Mouse (Mus musculus) CH12.LX (cell line): ENCODE measurements around the gene Mcm9. TPM values are rescaled to one million over a fixed set of nuclear protein-coding genes. Genes with fewer than 3 reads are reported as not detected.

Source experiments
- DNase-seq: peaks from one replicate; pipeline ENCODE4 v3.0.0-alpha.2; 2013; ENCODE audit errors: extremely low read depth
- H3K27ac ChIP-seq: 2 replicates; pipeline ENCODE4 v1.5.1; 2012; ENCODE audit warnings: low read depth, mild to moderate bottlenecking, control low read depth, moderate library complexity; ENCODE audit not compliant: insufficient read depth
- H3K27me3 ChIP-seq: replicated peaks from 2 replicates; pipeline ENCODE3; 2012; ENCODE audit warnings: inconsistent platforms
- H3K36me3 ChIP-seq, 2 experiments: replicated peaks in 1 of 2; 2 replicates each; pipeline versions ENCODE3 to v1.6.1; 2012; ENCODE audit warnings: inconsistent platforms in 1 of 2, low read length in 1 of 2, mild to moderate bottlenecking in 1 of 2, mixed read lengths in 1 of 2, moderate library complexity in 1 of 2; ENCODE audit not compliant: control insufficient read depth in 1 of 2, insufficient read depth in 1 of 2
- H3K4me1 ChIP-seq, 2 experiments: 2 replicates each; pipeline ENCODE4 v1.6.1; 2012; ENCODE audit warnings: inconsistent platforms in 1 of 2, moderate library complexity in 1 of 2; ENCODE audit not compliant: insufficient read depth in 2 of 2, control insufficient read depth in 1 of 2
- H3K4me2 ChIP-seq: 2 replicates; pipeline ENCODE4 v1.6.1; 2012; ENCODE audit warnings: low read depth, mild to moderate bottlenecking, control low read depth; ENCODE audit not compliant: poor library complexity, insufficient read depth, severe bottlenecking
- H3K4me3 ChIP-seq, 3 experiments: fragments of 150-350 bp in 1 of 3; sonication (generic) in 1 of 3; replicated peaks in 1 of 3; 2 replicates each; pipeline versions ENCODE3 to v1.5.1; 2011 to 2012; ENCODE audit warnings: low read depth in 2 of 3, low read length in 2 of 3, mild to moderate bottlenecking in 2 of 3, moderate library complexity in 2 of 3, control low read depth in 1 of 3, improper control_type of control experiment in 1 of 3, inconsistent platforms in 1 of 3, mixed read lengths in 1 of 3; ENCODE audit not compliant: poor library complexity in 1 of 3
- H3K79me2 ChIP-seq: replicated peaks from 2 replicates; pipeline ENCODE4 v1.6.1; 2012; ENCODE audit warnings: mild to moderate bottlenecking, moderate library complexity; ENCODE audit not compliant: control insufficient read depth, poor library complexity, insufficient read depth, severe bottlenecking; ENCODE audit errors: extremely low read depth
- H3K9ac ChIP-seq: 2 replicates; pipeline ENCODE4 v1.6.1; 2012; ENCODE audit warnings: low read depth, mild to moderate bottlenecking, control low read depth, moderate library complexity; ENCODE audit not compliant: insufficient read depth
- H3K9me3 ChIP-seq: replicated peaks from 2 replicates; pipeline ENCODE3; 2012; ENCODE audit warnings: low read length, inconsistent platforms, mixed read lengths
- BHLHE40 ChIP-seq: IDR thresholded peaks from 2 replicates; pipeline ENCODE4 v1.6.1; 2011; ENCODE audit warnings: mild to moderate bottlenecking, low read depth, low read length, improper control_type of control experiment
- CHD1 ChIP-seq: IDR thresholded peaks from 2 replicates; pipeline ENCODE4 v1.6.1; 2012; ENCODE audit warnings: low read depth, low read length, improper control_type of control experiment, inconsistent platforms
- CTCF ChIP-seq, 2 experiments: IDR thresholded peaks in 1 of 2; conservative IDR thresholded peaks in 1 of 2; 2 replicates each; pipeline ENCODE4 v1.5.1; 2011 to 2012; ENCODE audit warnings: low read depth in 2 of 2, low read length in 2 of 2, improper control_type of control experiment in 1 of 2, inconsistent platforms in 1 of 2, mild to moderate bottlenecking in 1 of 2, moderate library complexity in 1 of 2
- ELF1 ChIP-seq: IDR thresholded peaks from 2 replicates; pipeline ENCODE4 v1.6.1; 2014; ENCODE audit warnings: low read depth, mild to moderate bottlenecking, inconsistent platforms, low read length, improper control_type of control experiment
- EP300 ChIP-seq: IDR thresholded peaks from 2 replicates; pipeline ENCODE4 v1.6.1; 2011; ENCODE audit warnings: low read length, improper control_type of control experiment
- ETS1 ChIP-seq: conservative IDR thresholded peaks from 2 replicates; pipeline ENCODE4 v1.6.1; 2012; ENCODE audit warnings: low read depth, mild to moderate bottlenecking, inconsistent platforms, low read length, improper control_type of control experiment, moderate library complexity
- IRF4 ChIP-seq: IDR thresholded peaks from 2 replicates; pipeline ENCODE4 v1.6.1; 2014; ENCODE audit warnings: low read depth, mild to moderate bottlenecking, inconsistent platforms, low read length, improper control_type of control experiment
- JUN ChIP-seq: IDR thresholded peaks from 2 replicates; pipeline ENCODE4 v1.6.1; 2011; ENCODE audit warnings: low read depth, mild to moderate bottlenecking, low read length, improper control_type of control experiment, moderate library complexity; ENCODE audit not compliant: insufficient read depth
- JUND ChIP-seq: conservative IDR thresholded peaks from 2 replicates; pipeline ENCODE4 v1.6.1; 2011; ENCODE audit warnings: low read depth, low read length, improper control_type of control experiment
- KAT2A ChIP-seq: IDR thresholded peaks from 2 replicates; pipeline ENCODE4 v1.6.1; 2012; ENCODE audit warnings: low read length, improper control_type of control experiment, inconsistent platforms; ENCODE audit not compliant: insufficient replicate concordance
- MAFK ChIP-seq: IDR thresholded peaks from 2 replicates; pipeline ENCODE4 v1.6.1; 2011; ENCODE audit warnings: low read length, improper control_type of control experiment; ENCODE audit not compliant: insufficient replicate concordance
- MAZ ChIP-seq: IDR thresholded peaks from 2 replicates; pipeline ENCODE4 v1.6.1; 2012; ENCODE audit warnings: low read depth, mild to moderate bottlenecking, inconsistent platforms, low read length, improper control_type of control experiment, moderate library complexity
- MEF2A ChIP-seq: IDR thresholded peaks from 2 replicates; pipeline ENCODE4 v1.6.1; 2014; ENCODE audit warnings: low read depth, mild to moderate bottlenecking, inconsistent platforms, low read length, improper control_type of control experiment, borderline replicate concordance
- MXI1 ChIP-seq: IDR thresholded peaks from 2 replicates; pipeline ENCODE4 v1.6.1; 2011; ENCODE audit warnings: mild to moderate bottlenecking, low read depth, low read length, improper control_type of control experiment
- MYC ChIP-seq: IDR thresholded peaks from 2 replicates; pipeline ENCODE4 v1.6.1; 2011; ENCODE audit warnings: low read depth, mild to moderate bottlenecking, improper control_type of control experiment, low read length
- NELFE ChIP-seq: IDR thresholded peaks from 2 replicates; pipeline ENCODE4 v1.6.1; 2011; ENCODE audit warnings: low read depth, low read length, improper control_type of control experiment
- NRF1 ChIP-seq: IDR thresholded peaks from 2 replicates; pipeline ENCODE4 v1.6.1; 2014; ENCODE audit warnings: low read depth, mild to moderate bottlenecking, inconsistent platforms, low read length, improper control_type of control experiment, moderate library complexity
- POLR2A ChIP-seq: IDR thresholded peaks from 2 replicates; pipeline ENCODE4 v1.6.1; 2011; ENCODE audit warnings: low read depth, mild to moderate bottlenecking, improper control_type of control experiment, low read length
- RAD21 ChIP-seq: IDR thresholded peaks from 2 replicates; pipeline ENCODE4 v1.6.1; 2011; ENCODE audit warnings: low read depth, mild to moderate bottlenecking, low read length, improper control_type of control experiment, moderate library complexity
- RCOR1 ChIP-seq: conservative IDR thresholded peaks from 2 replicates; pipeline ENCODE4 v1.6.1; 2012; ENCODE audit warnings: low read depth, mild to moderate bottlenecking, inconsistent platforms, low read length, improper control_type of control experiment
- SIN3A ChIP-seq: IDR thresholded peaks from 2 replicates; pipeline ENCODE4 v1.6.1; 2012; ENCODE audit warnings: low read length, improper control_type of control experiment, inconsistent platforms
- SMC3 ChIP-seq: IDR thresholded peaks from 2 replicates; pipeline ENCODE4 v1.6.1; 2011; ENCODE audit warnings: low read depth, low read length, improper control_type of control experiment
- TBP ChIP-seq: conservative IDR thresholded peaks from 2 replicates; pipeline ENCODE4 v1.6.1; 2011; ENCODE audit warnings: low read depth, low read length, improper control_type of control experiment
- TCF12 ChIP-seq: IDR thresholded peaks from 2 replicates; pipeline ENCODE4 v1.6.1; 2014; ENCODE audit warnings: low read depth, mild to moderate bottlenecking, inconsistent platforms, low read length, improper control_type of control experiment
- UBTF ChIP-seq: IDR thresholded peaks from 2 replicates; pipeline ENCODE4 v1.6.1; 2012; ENCODE audit warnings: low read depth, mild to moderate bottlenecking, inconsistent platforms, low read length, improper control_type of control experiment, moderate library complexity
- USF1 ChIP-seq: IDR thresholded peaks from 2 replicates; pipeline ENCODE4 v1.6.1; 2014; ENCODE audit warnings: low read depth, mild to moderate bottlenecking, inconsistent platforms, low read length, improper control_type of control experiment
- USF2 ChIP-seq: conservative IDR thresholded peaks from 2 replicates; pipeline ENCODE4 v1.6.1; 2011; ENCODE audit warnings: low read depth, low read length, improper control_type of control experiment
- ZC3H11A ChIP-seq: IDR thresholded peaks from 2 replicates; pipeline ENCODE4 v1.6.1; 2012; ENCODE audit warnings: low read depth, mild to moderate bottlenecking, inconsistent platforms, low read length, improper control_type of control experiment
- ZKSCAN1 ChIP-seq: IDR thresholded peaks from 2 replicates; pipeline ENCODE4 v1.6.1; 2012; ENCODE audit warnings: low read depth, inconsistent platforms, low read length, improper control_type of control experiment, borderline replicate concordance
- ZMIZ1 ChIP-seq: IDR thresholded peaks from 2 replicates; pipeline ENCODE4 v1.6.1; 2012; ENCODE audit warnings: low read depth, mild to moderate bottlenecking, inconsistent platforms, low read length, improper control_type of control experiment
- ZNF384 ChIP-seq: IDR thresholded peaks from 2 replicates; pipeline ENCODE4 v1.6.1; 2012; ENCODE audit warnings: low read depth, low read length, improper control_type of control experiment, inconsistent platforms
- dilution Hi-C: fragments of 300-500 bp; cut with MboI; formaldehyde crosslinking; loops from 2 replicates; pipeline ENCODE4 v1.14.3; 2020; ENCODE audit warnings: low sequenced_read_pairs; ENCODE audit not compliant: extremely low pct_unique_long_range_greater_than_20kb, extremely low pct_ligation_motif_present
- in situ Hi-C: fragments of 300-500 bp; cut with MboI; formaldehyde crosslinking; loops from 3 replicates; pipeline ENCODE4 v1.14.3; 2019; ENCODE audit warnings: low sequenced_read_pairs, low pct_ligation_motif_present, low pct_unique_long_range_greater_than_20kb, mixed read lengths
- polyA plus RNA-seq: library from polyadenylated mRNA; unstranded; fragments of >175 nt; gene quantifications from 2 replicates; pipeline ENCODE4 v1.2.1, GENCODE M21; 2012; ENCODE audit warnings: low read depth; ENCODE audit not compliant: insufficient read length
- total RNA-seq, 2 experiments: library from RNA; depleted of rRNA; stranded (reverse); fragments of 300-350 nt in 1 of 2; fragments of >200 nt in 1 of 2; gene quantifications; 2 replicates each; pipeline ENCODE4 v1.2.3; 2012 to 2014

The Mcm9 gene
- total and polyA plus RNA-seq, 3 experiments, result 6.7 to 15.9 (median 9.7) TPM

GRCm38 (mm10) chr10:53525265-53525976, 104.8 kb downstream of the Mcm9 start:
- DNase-seq, result peak; percentile 88
- H3K9me3 ChIP-seq, result peaks cover 8% of the 10 kb centered on the region
- no peaks in the 10 kb centered on the region for H3K79me2 ChIP-seq
- peak overlapping the region; percentile 36; the same call in 1 of the 2 replicates for H3K9ac ChIP-seq
- dilution Hi-C loops, result no loop called here
- H3K4me3 ChIP-seq, result peak overlapping the region in 1 of 3 experiments; percentile 6
- H3K36me3 ChIP-seq, result no peaks in the 10 kb centered on the region
- peaks cover 8 to 37% of the 10 kb centered on the region in 2 experiments for H3K4me1 ChIP-seq
- peak overlapping the region; percentile 67 for H3K4me2 ChIP-seq
- no peaks in the 10 kb centered on the region for H3K27me3 ChIP-seq
- peak overlapping the region; percentile 95 for H3K27ac ChIP-seq
- in situ Hi-C loops, result loop anchor here (5.0 to 25.0 kb wide), 2 partner anchors 178 to 413 kb away; no protein-coding TSS in a partner anchor
- TF ChIP-seq SIN3A, result peak; percentile 72; the same call in 1 of the 2 replicates
- no peak for TF ChIP-seq UBTF
- peak; percentile 68 for TF ChIP-seq MAFK
- TF ChIP-seq USF1, result no peak
- peak; percentile 50; the same call in 1 of the 2 replicates for TF ChIP-seq BHLHE40
- TF ChIP-seq NRF1, result no peak
- peak; percentile 72; the same call in 1 of the 2 replicates for TF ChIP-seq MYC
- no peak for TF ChIP-seq KAT2A
- peak; percentile 56; the same call in 1 of the 2 replicates for TF ChIP-seq MXI1
- TF ChIP-seq RCOR1, result peak; percentile 72
- TF ChIP-seq MAZ, result peak; percentile 63; the same call in 1 of the 2 replicates
- peak; percentile 59; the same call in 1 of the 2 replicates for TF ChIP-seq ETS1
- no peak; the same call in 1 of the 2 replicates for TF ChIP-seq ZMIZ1
- no peak; the same call in 1 of the 2 replicates for TF ChIP-seq TCF12
- TF ChIP-seq SMC3, result peak; percentile 82
- TF ChIP-seq IRF4, result peak; percentile 89
- TF ChIP-seq JUND, result peak; percentile 8; the same call in 1 of the 2 replicates
- TF ChIP-seq POLR2A, result peak; percentile 43; the same call in 1 of the 2 replicates
- peak; percentile 65 for TF ChIP-seq ZNF384
- TF ChIP-seq TBP, result peak; percentile 47; the same call in 1 of the 2 replicates
- peak in 1 of 2 experiments; percentile 77; a peak in 2 of 4 replicates for TF ChIP-seq CTCF (conservative IDR thresholded peaks at IDR 0.05 in 1 of 2, IDR thresholded peaks at IDR 0.05 in 1 of 2; ENCODE audit: low read depth in 2 of 2, low read length in 2 of 2)
- peak; percentile 74 for TF ChIP-seq RAD21
- no peak for TF ChIP-seq ZKSCAN1
- TF ChIP-seq NELFE, result 0 out of 2 replicates have a peak, but pooled peaks have one; percentile 37
- peak; percentile 44; the same call in 1 of the 2 replicates for TF ChIP-seq MEF2A
- peak; percentile 32; the same call in 1 of the 2 replicates for TF ChIP-seq ELF1
- no peak for TF ChIP-seq JUN
- TF ChIP-seq USF2, result no peak
- no peak; the same call in 1 of the 2 replicates for TF ChIP-seq CHD1
- peak; percentile 49 for TF ChIP-seq ZC3H11A
- peak; percentile 94 for TF ChIP-seq EP300
